In the genomic region with DNA sequence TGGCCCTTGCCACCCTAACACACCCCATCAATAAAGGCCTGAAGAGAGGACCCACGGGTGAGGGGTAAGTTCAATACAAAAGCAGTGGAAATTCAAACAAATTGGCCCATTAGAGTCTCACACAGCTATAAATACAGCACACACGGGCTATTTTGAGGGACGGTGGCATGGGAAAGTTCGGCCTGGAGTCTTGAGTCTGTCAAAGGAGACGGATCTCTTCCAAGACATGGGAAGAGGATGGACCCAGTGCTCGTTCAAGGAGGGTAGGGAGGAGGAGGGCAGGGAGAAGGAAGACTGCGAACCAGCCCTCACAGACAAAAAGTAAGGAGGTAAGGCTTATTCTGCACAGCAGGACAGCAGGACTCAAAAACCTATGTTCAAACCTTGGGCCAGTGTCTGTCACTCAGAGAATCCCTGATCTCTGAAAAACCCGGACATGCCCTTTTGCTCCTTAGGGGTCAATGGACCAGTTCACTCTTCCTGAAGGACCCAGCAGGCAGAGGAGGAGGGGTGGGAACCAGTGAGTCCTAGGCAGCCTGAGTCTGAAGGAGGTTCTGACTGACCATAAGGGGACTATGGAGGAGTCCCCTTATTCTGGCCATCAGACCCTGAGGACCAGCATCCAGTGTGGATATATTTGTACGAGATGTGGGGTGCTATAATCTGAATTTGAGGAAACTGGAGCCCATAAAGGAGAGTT, we compare ENCODE assay signal across 13 mouse cellular contexts.
DNase-seq lines count a peak whose midpoint lies in the region; ATAC-seq and TF ChIP-seq lines count a peak whose summit lies in the region.
"Had no signal": no experiment of that assay in that cellular context is flagged by ENCODE, and none has a peak within 500 bp of the region (broad histone marks: within the 10 kb centered on the region; RNA-seq: fewer than 3 reads in every experiment).

No protein-coding gene starts in this region.

- no peaks in the 10 kb centered on the region for H3K9me3 ChIP-seq in kidney, embryonic 15.5 days (replicated peaks)
- no peaks in the 10 kb centered on the region for H3K9me3 ChIP-seq in embryonic facial prominence, embryonic 10.5 days
- H3K9me3 ChIP-seq in limb, embryonic 11.5 days (ENCODE audit: control insufficient read depth, low read length) = no peaks in the 10 kb centered on the region
- H3K9me3 ChIP-seq: liver, embryonic 13.5 days; midbrain, embryonic 15.5 days had no signal

- no peaks in the 10 kb centered on the region for H3K27me3 ChIP-seq in kidney, embryonic 15.5 days
- peaks cover 17% of the 10 kb centered on the region for H3K27me3 ChIP-seq in embryonic facial prominence, embryonic 10.5 days (replicated peaks; ENCODE audit: low read depth, poor library complexity, severe bottlenecking)
- H3K27me3 ChIP-seq in limb, embryonic 11.5 days (ENCODE audit: control insufficient read depth, insufficient read depth, low read length) = no peaks in the 10 kb centered on the region
- H3K27me3 ChIP-seq in thymus, adult 2 months (ENCODE audit: control insufficient read depth, insufficient read depth, low read length) = no peaks in the 10 kb centered on the region
- H3K27me3 ChIP-seq: liver, embryonic 13.5 days; midbrain, embryonic 15.5 days had no signal

- H3K4me3 ChIP-seq in gastrocnemius, adult 2 months = no peak overlapping the region
- H3K4me3 ChIP-seq in kidney, embryonic 15.5 days (replicated peaks) = no peak overlapping the region
- H3K4me3 ChIP-seq in embryonic facial prominence, embryonic 10.5 days = 0 out of 2 replicates have a peak overlapping the region, but pooled peaks have one; percentile 16
- H3K4me3 ChIP-seq in limb, embryonic 11.5 days (ENCODE audit: low read depth, low read length) = no peak overlapping the region
- H3K4me3 ChIP-seq in thymus, adult 2 months (ENCODE audit: control insufficient read depth, insufficient read depth, low read length) = no peak overlapping the region
- H3K4me3 ChIP-seq: erythroblast, embryonic 14.5 days; liver, embryonic 13.5 days; midbrain, embryonic 15.5 days had no signal

- no peak overlapping the region for H3K9ac ChIP-seq in kidney, embryonic 15.5 days
- no peak overlapping the region for H3K9ac ChIP-seq in limb, embryonic 11.5 days (ENCODE audit: low read length)
- H3K9ac ChIP-seq: liver, embryonic 13.5 days; midbrain, embryonic 15.5 days had no signal

- no peak for ATAC-seq in kidney, embryonic 15.5 days (replicated peaks; ENCODE audit: low FRiP score)
- ATAC-seq in limb, embryonic 11.5 days (ENCODE audit: insufficient number of reproducible peaks, low FRiP score, low TSS enrichment, low read depth) = no peak
- ATAC-seq: midbrain, embryonic 15.5 days had no signal

- WGBS in kidney, embryonic 15.5 days = 45% methylated on average over 9 of the region's 9 CpGs
- WGBS in embryonic facial prominence, embryonic 10.5 days = 42% methylated on average over 9 of the region's 9 CpGs
- WGBS in limb, embryonic 11.5 days = 31% methylated on average over 9 of the region's 9 CpGs
- WGBS in thymus, adult 2 months = 88% methylated on average over 9 of the region's 9 CpGs

- peaks cover 46% of the 10 kb centered on the region for H3K4me1 ChIP-seq in kidney, embryonic 15.5 days
- H3K4me1 ChIP-seq in embryonic facial prominence, embryonic 10.5 days = peaks cover 59% of the 10 kb centered on the region
- H3K4me1 ChIP-seq in limb, embryonic 11.5 days (ENCODE audit: control insufficient read depth, insufficient read depth, low read length) = peaks cover 23% of the 10 kb centered on the region
- no peaks in the 10 kb centered on the region for H3K4me1 ChIP-seq in thymus, adult 2 months (replicated peaks; ENCODE audit: control insufficient read depth, insufficient read depth, low read length)

- intact Hi-C loops in gastrocnemius, adult 2 months (cut with DNase I) = no loop called here

- DNase-seq in gastrocnemius, adult 2 months = no peak
- no peak for DNase-seq in gastrocnemius, adult 18-20 months (ENCODE audit: low spot score)
- DNase-seq in kidney, adult 8-10 months = no peak
- DNase-seq in embryonic facial prominence, embryonic 10.5 days (ENCODE audit: low spot score) = peak; percentile 35
- DNase-seq in limb, embryonic 11.5 days (ENCODE audit: low spot score) = peak; percentile 44
- no peak for DNase-seq in layer of hippocampus, adult 9-10 months (ENCODE audit: low spot score)
- DNase-seq in thymus, adult 2 months = no peak
- DNase-seq: adrenal gland, postnatal 10 days; cerebellum, adult 2 months; liver, embryonic 13.5 days had no signal

- TF ChIP-seq POLR2A in thymus, adult 2 months (IDR thresholded peaks at IDR 0.05; ENCODE audit: control insufficient read depth, extremely low read depth, insufficient read depth, low read length, poor library complexity) = no peak

- no peaks in the 10 kb centered on the region for H3K36me3 ChIP-seq in kidney, embryonic 15.5 days
- no peaks in the 10 kb centered on the region for H3K36me3 ChIP-seq in embryonic facial prominence, embryonic 10.5 days (replicated peaks)
- no peaks in the 10 kb centered on the region for H3K36me3 ChIP-seq in limb, embryonic 11.5 days (ENCODE audit: control insufficient read depth, insufficient read depth, low read length)
- no peaks in the 10 kb centered on the region for H3K36me3 ChIP-seq in thymus, adult 2 months (ENCODE audit: control insufficient read depth, insufficient read depth, low read length)
- H3K36me3 ChIP-seq: liver, embryonic 13.5 days; midbrain, embryonic 15.5 days had no signal

- no peak for TF ChIP-seq CTCF in gastrocnemius, adult 2 months (IDR thresholded peaks at IDR 0.05)
- TF ChIP-seq CTCF in thymus, adult 2 months (IDR thresholded peaks at IDR 0.05; ENCODE audit: borderline replicate concordance, control insufficient read depth, extremely low read depth, insufficient read depth, low read length, poor library complexity) = no peak

- H3K4me2 ChIP-seq in kidney, embryonic 15.5 days = no peak overlapping the region
- H3K4me2 ChIP-seq in limb, embryonic 11.5 days (ENCODE audit: low read depth, severe bottlenecking) = no peak overlapping the region
- H3K4me2 ChIP-seq: liver, embryonic 13.5 days; midbrain, embryonic 15.5 days had no signal

- peak overlapping the region; percentile 49 for H3K27ac ChIP-seq in gastrocnemius, adult 2 months
- peak overlapping the region; percentile 78 for H3K27ac ChIP-seq in kidney, embryonic 15.5 days
- peak overlapping the region; percentile 80 for H3K27ac ChIP-seq in embryonic facial prominence, embryonic 10.5 days (replicated peaks)
- H3K27ac ChIP-seq in limb, embryonic 11.5 days (replicated peaks; ENCODE audit: low read depth, low read length) = peak overlapping the region; percentile 63
- H3K27ac ChIP-seq in thymus, adult 2 months (ENCODE audit: control insufficient read depth, insufficient read depth, low read length) = no peak overlapping the region
- H3K27ac ChIP-seq: liver, embryonic 13.5 days; midbrain, embryonic 15.5 days had no signal

Comparison
In these comparisons a context has a peak if more than half of its experiments do, and no peak if none do; other contexts are left out.
1. DNase-seq: peak in embryonic facial prominence, embryonic 10.5 days (single experiment) and limb, embryonic 11.5 days (single experiment); none in gastrocnemius, adult 2 months (single experiment), gastrocnemius, adult 18-20 months (single experiment), kidney, adult 8-10 months (0 of 2), layer of hippocampus, adult 9-10 months (single experiment) and thymus, adult 2 months (single experiment).